Mouse (Mus musculus) testis, adult 2 months (tissue): Measurements from ENCODE around the gene Lemd1.

ENCODE experiments used
- CTCF ChIP-seq: fragments of 200-500 bp; IDR thresholded peaks from 2 replicates; pipeline ENCODE4 v1.5.1; 2012; ENCODE audit warnings: low read depth, mild to moderate bottlenecking, inconsistent platforms, low read length, moderate library complexity; ENCODE audit not compliant: control insufficient read depth, insufficient read depth, insufficient replicate concordance
- POLR2A ChIP-seq: fragments of 200-500 bp; IDR thresholded peaks from 2 replicates; pipeline ENCODE4 v1.6.1; 2012; ENCODE audit warnings: low read depth, mild to moderate bottlenecking, inconsistent platforms, low read length, moderate library complexity; ENCODE audit not compliant: control insufficient read depth

DNA sequence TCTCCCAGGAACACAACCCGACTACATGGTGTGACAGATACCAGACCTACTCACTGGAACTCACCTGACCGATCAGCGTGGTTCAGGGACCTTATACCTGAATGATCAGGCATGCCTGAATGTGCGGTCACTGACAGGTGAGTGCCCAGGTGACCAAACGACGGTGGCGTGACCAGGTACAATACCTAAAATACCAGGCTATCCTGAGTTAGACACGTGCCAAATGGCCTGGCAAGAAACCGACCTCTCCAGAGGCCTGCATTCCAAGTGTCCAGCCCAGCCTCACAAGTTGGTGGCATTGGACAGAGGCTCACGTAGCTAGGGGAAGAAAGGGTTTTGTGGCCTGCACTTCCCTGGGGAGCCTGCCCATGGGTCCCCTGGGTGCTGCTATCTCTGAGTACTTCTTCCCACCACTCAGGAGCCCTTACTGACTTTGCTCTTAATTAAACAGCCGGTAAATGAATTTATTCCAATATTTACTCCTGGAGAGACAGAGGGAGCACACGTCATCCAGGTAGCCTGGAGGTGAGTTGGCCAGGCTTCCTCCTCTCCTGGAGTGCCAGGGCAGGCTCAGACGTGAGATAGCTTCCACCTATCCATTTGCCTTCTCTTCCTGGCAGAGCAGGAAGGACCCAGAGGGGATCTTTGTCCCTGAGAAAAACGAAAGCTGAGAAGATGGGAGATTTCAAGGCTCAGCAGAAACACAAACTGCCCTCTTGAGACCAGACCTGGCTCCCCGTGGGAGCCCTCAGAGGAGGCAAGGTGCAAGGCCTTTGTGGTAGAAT is 40.2 kb upstream of the Lemd1 start:
- TF ChIP-seq CTCF (no peak), POLR2A (peak; percentile 22; the same call in 1 of the 2 replicates)
